Comparison of ENCODE assay signal across 28 mouse cellular contexts in the genomic region with DNA sequence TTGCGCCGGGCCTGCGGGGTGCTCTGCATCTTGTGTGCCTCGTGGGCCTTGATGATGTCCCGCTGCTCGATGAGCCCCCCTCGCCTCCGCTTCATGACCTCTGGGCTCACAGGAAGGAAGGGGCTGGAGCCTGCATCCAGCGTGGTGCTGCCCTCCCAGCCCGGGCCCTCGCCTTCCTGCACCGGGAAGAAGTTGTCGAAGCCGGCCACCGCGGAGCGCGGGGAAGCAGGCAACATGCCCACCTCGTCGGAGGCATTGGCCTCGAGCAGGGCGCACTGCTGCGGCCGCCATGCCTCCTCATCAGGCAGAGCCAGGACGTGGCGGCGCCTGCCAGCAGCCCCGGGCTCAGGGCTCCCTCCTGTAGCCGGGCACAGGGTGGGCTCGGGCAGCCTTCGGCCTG.
DNase-seq lines count a peak whose midpoint lies in the region; ATAC-seq lines count a peak whose summit lies in the region.
"Had no signal": no experiment of that assay in that cellular context is flagged by ENCODE, and none has a peak within 500 bp of the region (broad histone marks: within the 10 kb centered on the region; RNA-seq: fewer than 3 reads in every experiment).

No protein-coding gene starts in this region.

- no peaks in the 10 kb centered on the region for H3K36me3 ChIP-seq in heart, embryonic 12.5 days
- H3K36me3 ChIP-seq in hindbrain, embryonic 13.5 days: no peaks in the 10 kb centered on the region
- H3K36me3 ChIP-seq: embryonic facial prominence, embryonic 10.5 days; embryonic facial prominence, embryonic 15.5 days; forebrain, embryonic 12.5 days; G1E; heart, embryonic 10.5 days; hindbrain, embryonic 12.5 days had no signal

- H3K9me3 ChIP-seq in heart, embryonic 12.5 days (replicated peaks): 0 out of 2 replicates have a peak, but pooled peaks cover 8% of the 10 kb centered on the region
- no peaks in the 10 kb centered on the region for H3K9me3 ChIP-seq in hindbrain, embryonic 13.5 days
- H3K9me3 ChIP-seq: embryonic facial prominence, embryonic 10.5 days; embryonic facial prominence, embryonic 15.5 days; forebrain, embryonic 12.5 days; heart, embryonic 10.5 days; hindbrain, embryonic 12.5 days had no signal

- no peak overlapping the region for H3K9ac ChIP-seq in heart, embryonic 12.5 days
- H3K9ac ChIP-seq in hindbrain, embryonic 13.5 days: no peak overlapping the region
- H3K9ac ChIP-seq: embryonic facial prominence, embryonic 15.5 days; forebrain, embryonic 12.5 days; forebrain, postnatal 0 days; hindbrain, embryonic 12.5 days; liver, embryonic 14.5 days had no signal

- ATAC-seq in heart, embryonic 12.5 days (ENCODE audit: insufficient number of reproducible peaks, low FRiP score): no peak
- ATAC-seq in hindbrain, embryonic 13.5 days (ENCODE audit: low FRiP score): no peak
- ATAC-seq: CD4-positive, CD25-positive, alpha-beta regulatory T cell, adult 4 months; forebrain, postnatal 0 days; intestine, embryonic 16.5 days had no signal

- H3K27ac ChIP-seq in heart, embryonic 12.5 days (ENCODE audit: poor library complexity, severe bottlenecking): no peak overlapping the region
- no peak overlapping the region for H3K27ac ChIP-seq in hindbrain, embryonic 13.5 days
- H3K27ac ChIP-seq: embryonic facial prominence, embryonic 10.5 days; embryonic facial prominence, embryonic 15.5 days; forebrain, embryonic 12.5 days; heart, embryonic 10.5 days; hindbrain, embryonic 12.5 days; kidney, postnatal 0 days; liver, embryonic 14.5 days had no signal

- 0 out of 2 replicates have a peak, but pooled peaks cover 5% of the 10 kb centered on the region for H3K27me3 ChIP-seq in heart, embryonic 12.5 days (replicated peaks)
- H3K27me3 ChIP-seq in hindbrain, embryonic 13.5 days: 0 out of 2 replicates have a peak, but pooled peaks cover 5% of the 10 kb centered on the region
- H3K27me3 ChIP-seq: embryonic facial prominence, embryonic 15.5 days had no signal

- H3K4me1 ChIP-seq in heart, embryonic 12.5 days (replicated peaks): peaks cover 6% of the 10 kb centered on the region
- no peaks in the 10 kb centered on the region for H3K4me1 ChIP-seq in hindbrain, embryonic 13.5 days (replicated peaks)
- H3K4me1 ChIP-seq: embryonic facial prominence, embryonic 10.5 days; embryonic facial prominence, embryonic 15.5 days; forebrain, embryonic 12.5 days; hindbrain, embryonic 12.5 days had no signal

- no peak for DNase-seq in heart, adult 11 months
- DNase-seq in R1 (ENCODE audit: low read depth, low spot score): peak; percentile 17
- peak; percentile 68 to 77 for DNase-seq in cerebellum, postnatal 10 days
- no peak for DNase-seq in right cerebral cortex, postnatal 25 days
- DNase-seq in left cerebral cortex, postnatal 4 days: no peak
- DNase-seq: adrenal gland, postnatal 25 days; forebrain, postnatal 0 days; gastrocnemius, postnatal 14 days; heart, postnatal 36 days; kidney, adult 8-10 months; kidney, postnatal 4 days; liver; lung, adult 2 months; lung, postnatal 10 days; midbrain, embryonic 14.5 days; thymus, adult 2 months had no signal

- H3K4me2 ChIP-seq in heart, embryonic 12.5 days: 0 out of 2 replicates have a peak overlapping the region, but pooled peaks have one; percentile 3
- no peak overlapping the region for H3K4me2 ChIP-seq in hindbrain, embryonic 13.5 days
- H3K4me2 ChIP-seq: embryonic facial prominence, embryonic 15.5 days; forebrain, embryonic 12.5 days; hindbrain, embryonic 12.5 days had no signal

- WGBS in heart, embryonic 12.5 days: 58% methylated on average over 31 of the region's 31 CpGs
- 80% methylated on average over 31 of the region's 31 CpGs for WGBS in hindbrain, embryonic 13.5 days

- H3K4me3 ChIP-seq in heart, embryonic 12.5 days: no peak overlapping the region
- no peak overlapping the region for H3K4me3 ChIP-seq in hindbrain, embryonic 13.5 days
- H3K4me3 ChIP-seq: embryonic facial prominence, embryonic 10.5 days; embryonic facial prominence, embryonic 15.5 days; forebrain, embryonic 12.5 days; heart, embryonic 10.5 days; hindbrain, embryonic 12.5 days had no signal

- intact Hi-C loops in left cerebral cortex, postnatal 4 days (cut with DNase I): loop anchor here (10.0 kb wide), 1 partner anchor 86 kb away; a partner anchor contains a TSS

Comparison
In these comparisons a context has a peak if more than half of its experiments do, and no peak if none do; other contexts are left out.
1. DNase-seq: peak in R1 (single experiment) and cerebellum, postnatal 10 days (2 of 2); none in heart, adult 11 months (single experiment), right cerebral cortex, postnatal 25 days (single experiment) and left cerebral cortex, postnatal 4 days (single experiment).